Mouse (Mus musculus): ENCODE measurements around the gene Clec4a3. TPM values are rescaled to one million over a fixed set of nuclear protein-coding genes. Genes with fewer than 3 reads are reported as not detected.
"Not testable (repeated sequence)": the region's sequence is repeated elsewhere in the genome, so short reads cannot be mapped to it uniquely, and the experiment has no call there.

Gene Clec4a3
- polyA plus RNA-seq, 1 experiment from 2014 or later = 1.2 TPM

GRCm38 (mm10) chr6:123004696-123005095 lies 52.4 kb downstream of the Clec4a3 start:
- not testable (repeated sequence) for H3K36me3 ChIP-seq (ENCODE audit: control insufficient read depth, insufficient read depth, low read length); H3K9me3 ChIP-seq (ENCODE audit: control insufficient read depth, low read length); DNase-seq (ENCODE audit: low spot score, missing footprints); H3K4me3 ChIP-seq (ENCODE audit: low read depth, low read length); H3K4me2 ChIP-seq; H3K4me1 ChIP-seq (ENCODE audit: control insufficient read depth, insufficient read depth, low read length); H3K27ac ChIP-seq (ENCODE audit: low read depth, low read length); H3K9ac ChIP-seq (ENCODE audit: low read length); H3K27me3 ChIP-seq (ENCODE audit: control insufficient read depth, insufficient read depth, low read length); ATAC-seq (ENCODE audit: low FRiP score)
- 81% methylated on average over 2 of the region's 2 CpGs for WGBS

GRCm38 (mm10) chr6:123005591-123005990 lies 53.3 kb downstream of the Clec4a3 start:
- H3K36me3 ChIP-seq (ENCODE audit: control insufficient read depth, insufficient read depth, low read length) = no peaks in the 10 kb centered on the region
- DNase-seq (ENCODE audit: low spot score, missing footprints) (no peak), ATAC-seq (ENCODE audit: low FRiP score) (no peak)
- H3K9me3 ChIP-seq (ENCODE audit: control insufficient read depth, low read length) = no peaks in the 10 kb centered on the region
- no peak overlapping the region for H3K27ac ChIP-seq (ENCODE audit: low read depth, low read length)
- no peak overlapping the region for H3K4me2 ChIP-seq
- WGBS = 63% methylated on average over 1 of the region's 1 CpGs
- H3K9ac ChIP-seq (ENCODE audit: low read length) = no peak overlapping the region
- H3K4me3 ChIP-seq (ENCODE audit: low read depth, low read length) = no peak overlapping the region
- H3K4me1 ChIP-seq (ENCODE audit: control insufficient read depth, insufficient read depth, low read length) = no peaks in the 10 kb centered on the region
- no peaks in the 10 kb centered on the region for H3K27me3 ChIP-seq (ENCODE audit: control insufficient read depth, insufficient read depth, low read length)

Other genes with a start within 250 kb of the Clec4a3 start
- 0.22 TPM in 1 of 2 replicates, not detected in the other for gene Nanog, start 245.0 kb upstream of the Clec4a3 start, polyA plus RNA-seq (2014; fragmentation: Nextera tagmentation; extraction: Ambion mirVana)
- 24.4 and 25.5 TPM in 2 replicates for gene Slc2a3, start 150.9 kb upstream of the Clec4a3 start, polyA plus RNA-seq (2014; fragmentation: Nextera tagmentation; extraction: Ambion mirVana)
- gene Foxj2, start 132.6 kb upstream of the Clec4a3 start, polyA plus RNA-seq (2014; fragmentation: Nextera tagmentation; extraction: Ambion mirVana) = 3.0 and 3.6 TPM in 2 replicates
- gene C3ar1, start 96.4 kb upstream of the Clec4a3 start, polyA plus RNA-seq (2014; fragmentation: Nextera tagmentation; extraction: Ambion mirVana) = 2.0 and 2.4 TPM in 2 replicates
- 64.1 and 71.5 TPM in 2 replicates for gene Necap1, start 78.0 kb upstream of the Clec4a3 start, polyA plus RNA-seq (2014; fragmentation: Nextera tagmentation; extraction: Ambion mirVana)
- gene Clec4a1, start 30.7 kb upstream of the Clec4a3 start, polyA plus RNA-seq (2014; fragmentation: Nextera tagmentation; extraction: Ambion mirVana) = 1.6 and 1.8 TPM in 2 replicates
- gene Clec4a4, start 37.9 kb downstream of the Clec4a3 start, polyA plus RNA-seq (2014; fragmentation: Nextera tagmentation; extraction: Ambion mirVana) = not detected in 2 replicates
- gene Clec4b1, start 97.4 kb downstream of the Clec4a3 start, polyA plus RNA-seq (2014; fragmentation: Nextera tagmentation; extraction: Ambion mirVana) = not detected in 2 replicates
- gene Clec4a2, start 153.9 kb downstream of the Clec4a3 start, polyA plus RNA-seq (2014; fragmentation: Nextera tagmentation; extraction: Ambion mirVana) = 0.89 and 2.5 TPM in 2 replicates
- gene Clec4b2, start 220.4 kb downstream of the Clec4a3 start, polyA plus RNA-seq (2014; fragmentation: Nextera tagmentation; extraction: Ambion mirVana) = not detected in 2 replicates